Mouse (Mus musculus): ENCODE data around the gene Olfr1028.

Gene Olfr1028

GRCm38 (mm10) chr2:85950137-85950536 lies at the start of gene Olfr1028:
Gene Olfr1028 (plus strand): TSS chr2:85950437.
- DNase-seq (ENCODE audit: low spot score): no peak

DNA sequence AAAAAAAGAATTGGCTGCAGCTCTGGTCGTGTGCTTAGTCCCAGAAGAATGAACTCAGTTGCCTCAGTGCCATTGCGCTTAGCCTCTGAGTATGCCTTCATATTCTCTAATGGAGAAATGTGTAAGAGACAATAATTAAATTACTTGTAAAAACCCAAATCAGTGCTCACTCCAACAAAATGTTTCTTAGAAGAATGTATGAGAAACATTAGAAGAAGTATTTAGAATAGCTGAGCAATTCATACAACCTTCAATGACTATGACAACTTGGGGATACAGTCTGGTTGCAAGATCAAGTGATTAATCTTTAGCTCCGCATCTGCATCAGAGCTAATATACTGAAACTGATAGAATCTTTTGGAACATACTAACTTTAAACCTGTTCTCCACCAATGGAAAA lies 45.3 kb upstream of the Olfr1028 start, which contains the start of gene Olfr1024:
Olfr1024 (minus strand) TSS at position 101 of the 400 bp plus-strand sequence.
- DNase-seq (ENCODE audit: low spot score): no peak

GRCm38 (mm10) chr2:85913197-85913596 lies 37.0 kb upstream of the Olfr1028 start:
- no peak for DNase-seq (ENCODE audit: low spot score)

DNA sequence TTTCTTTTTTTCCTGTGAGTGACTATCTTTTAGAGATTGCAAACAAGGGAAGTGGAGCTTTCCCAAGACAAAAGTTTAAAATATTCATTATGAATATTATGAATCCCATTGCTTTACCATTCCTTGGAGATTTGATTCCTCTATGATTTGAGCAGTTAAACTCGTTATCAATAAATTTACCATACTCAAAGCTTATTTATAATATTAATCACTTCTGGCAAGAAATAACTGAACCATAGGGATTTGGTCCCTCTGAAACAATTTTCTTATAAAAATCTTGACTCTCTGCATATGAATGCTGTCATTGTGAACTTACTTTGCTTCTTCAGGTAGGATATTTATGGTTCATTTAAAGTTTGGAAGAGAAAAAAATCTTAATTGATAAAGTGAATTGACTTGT lies 35.3 kb upstream of the Olfr1028 start, which contains the start of gene Olfr1025-ps1:
Olfr1025-ps1 (plus strand) TSS at position 301 of the 400 bp plus-strand sequence.
- no peak for DNase-seq (ENCODE audit: low spot score)

- DNase-seq (ENCODE audit: low spot score): no peak
Measured at GRCm38 (mm10) chr2:85921258-85921657, 29.0 kb upstream of the Olfr1028 start, which contains the start of gene Olfr1026. Gene Olfr1026 (plus strand): TSS chr2:85921558.

- DNase-seq (ENCODE audit: low spot score): no peak
Measured at GRCm38 (mm10) chr2:85973595-85973994, 23.4 kb downstream of the Olfr1028 start, which contains the start of gene Olfr1029. Gene Olfr1029 (plus strand): TSS chr2:85973895.

GRCm38 (mm10) chr2:85978976-85979375 lies 28.7 kb downstream of the Olfr1028 start, which contains the start of gene Olfr1030:
Gene Olfr1030 (plus strand): TSS chr2:85979276.
- no peak for DNase-seq (ENCODE audit: low spot score)

GRCm38 (mm10) chr2:85990004-85990403 lies 39.8 kb downstream of the Olfr1028 start, which contains the start of gene Olfr1031:
Gene Olfr1031 (plus strand): TSS chr2:85990304.
- DNase-seq (ENCODE audit: low spot score): no peak
